In the genomic region with DNA sequence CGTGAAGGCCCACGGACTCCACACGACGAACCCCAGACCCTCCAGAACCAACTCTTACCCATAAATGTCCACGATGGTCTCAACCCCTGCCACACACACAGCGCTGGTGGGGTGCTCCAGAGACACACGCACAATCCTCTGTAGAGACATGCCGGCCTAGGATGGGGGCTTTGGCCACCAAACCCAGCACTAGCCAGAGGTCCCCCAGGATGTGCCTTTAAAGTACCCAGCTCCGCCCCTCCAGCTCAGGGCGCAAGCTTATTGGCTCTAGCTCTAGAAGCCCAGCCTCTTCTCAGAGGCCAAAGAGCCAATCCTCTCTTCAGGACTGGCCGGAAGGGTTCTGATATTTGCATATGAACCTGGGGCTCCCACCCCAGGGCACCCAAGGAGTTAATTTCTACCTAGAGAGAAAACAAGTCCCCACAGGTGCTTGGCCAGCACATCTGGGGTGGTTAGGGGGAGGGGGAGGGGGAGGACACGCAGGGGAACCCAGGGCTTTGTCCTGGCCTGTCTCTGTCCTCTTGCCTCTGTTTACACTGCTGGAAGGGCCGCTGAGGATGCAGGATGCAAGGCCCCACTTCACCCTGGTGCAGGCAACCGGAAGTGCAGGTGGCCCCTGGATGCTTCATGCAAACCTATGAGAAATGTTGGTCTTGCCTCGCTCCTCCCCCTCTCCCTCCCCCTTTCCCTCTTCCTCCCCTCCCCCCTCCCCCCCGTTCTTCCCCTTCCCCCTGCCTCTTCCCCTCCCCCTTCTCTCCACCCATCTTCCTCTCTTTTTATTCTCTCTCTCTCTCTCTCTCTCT, we compare ENCODE assay signal across 2 mouse cellular contexts.
A peak's percentile ranks its signal among the peaks of the same experiment; 100 is the strongest.
TF ChIP-seq lines count a peak whose summit lies in the region.

TSS of gene Padi3 (minus strand) at position 191 of the 803 bp plus-strand sequence.

TF ChIP-seq in CH12.LX, 34 proteins besides CTCF, POLR2A, EP300 and RAD21 (continued from another document):
- TF ChIP-seq RCOR1 (conservative IDR thresholded peaks at IDR 0.05; ENCODE audit: low read depth, low read length): no peak
- no peak for TF ChIP-seq PAX5 (IDR thresholded peaks at IDR 0.05; ENCODE audit: low read length)
- TF ChIP-seq CHD2 (IDR thresholded peaks at IDR 0.05; ENCODE audit: low read length): no peak
- TF ChIP-seq UBTF (IDR thresholded peaks at IDR 0.05; ENCODE audit: low read depth, low read length): no peak
- no peak for TF ChIP-seq ZNF384 (IDR thresholded peaks at IDR 0.05; ENCODE audit: low read depth, low read length)
- TF ChIP-seq BHLHE40 (IDR thresholded peaks at IDR 0.05; ENCODE audit: low read depth, low read length): no peak
- no peak for TF ChIP-seq CHD1 (IDR thresholded peaks at IDR 0.05; ENCODE audit: low read depth, low read length)
- TF ChIP-seq JUND (conservative IDR thresholded peaks at IDR 0.05; ENCODE audit: low read depth, low read length): no peak
- TF ChIP-seq GABPA (IDR thresholded peaks at IDR 0.05; ENCODE audit: insufficient replicate concordance, low read depth, low read length): no peak
- no peak for TF ChIP-seq E2F4 (IDR thresholded peaks at IDR 0.05; ENCODE audit: insufficient replicate concordance, low read depth, low read length)
- no peak for TF ChIP-seq USF2 (conservative IDR thresholded peaks at IDR 0.05; ENCODE audit: low read depth, low read length)
TF ChIP-seq in CH12.LX: peak in this region for 0.

TF ChIP-seq in MEL, 35 proteins besides CTCF, POLR2A, EP300 and RAD21 (continued from another document):
- peak; percentile 99 for TF ChIP-seq NELFE (IDR thresholded peaks at IDR 0.05; ENCODE audit: low read depth, low read length)
- peak; percentile 52 for TF ChIP-seq TCF12 (IDR thresholded peaks at IDR 0.05; ENCODE audit: low read depth, low read length)
- no peak for TF ChIP-seq MYB (IDR thresholded peaks at IDR 0.05; ENCODE audit: low read depth, low read length)
- peak; percentile 98 for TF ChIP-seq POLR2AphosphoS2 (IDR thresholded peaks at IDR 0.05; ENCODE audit: low read length)
- TF ChIP-seq SMC3 (IDR thresholded peaks at IDR 0.05; ENCODE audit: low read depth, low read length): no peak
- no peak for TF ChIP-seq NRF1 (IDR thresholded peaks at IDR 0.05; ENCODE audit: insufficient read depth, low read depth, low read length, poor library complexity, severe bottlenecking)
- TF ChIP-seq MAZ (IDR thresholded peaks at IDR 0.05; ENCODE audit: low read depth, low read length): peak; percentile 71
- TF ChIP-seq TBP (IDR thresholded peaks at IDR 0.05; ENCODE audit: low read depth, low read length): peak; percentile 99
- TF ChIP-seq ETS1 (IDR thresholded peaks at IDR 0.05; ENCODE audit: low read depth, low read length): peak; percentile 46
- 0 out of 2 replicates have a peak, but pooled peaks have one; percentile 49 for TF ChIP-seq ELF1 (IDR thresholded peaks at IDR 0.05; ENCODE audit: low read depth, low read length)
- TF ChIP-seq ZMIZ1 (IDR thresholded peaks at IDR 0.05; ENCODE audit: low read depth, low read length): peak; percentile 100
- TF ChIP-seq TAL1 (IDR thresholded peaks at IDR 0.05; ENCODE audit: low read length): no peak
- peak; percentile 95 for TF ChIP-seq POLR2AphosphoS5 (IDR thresholded peaks at IDR 0.05; ENCODE audit: borderline replicate concordance, low read depth, low read length)
- TF ChIP-seq HCFC1 (IDR thresholded peaks at IDR 0.05; ENCODE audit: low read depth, low read length): peak; percentile 50; the same call in 1 of the 2 replicates
- peak; percentile 50 for TF ChIP-seq SIN3A (IDR thresholded peaks at IDR 0.05; ENCODE audit: low read length)
